Mouse (Mus musculus) testis, adult 2 months (tissue): Measurements from ENCODE around the gene Ttc19.

ENCODE experiments used
- CTCF ChIP-seq: fragments of 200-500 bp; IDR thresholded peaks from 2 replicates; pipeline ENCODE4 v1.5.1; 2012; ENCODE audit warnings: low read depth, mild to moderate bottlenecking, inconsistent platforms, low read length, moderate library complexity; ENCODE audit not compliant: control insufficient read depth, insufficient read depth, insufficient replicate concordance
- POLR2A ChIP-seq: fragments of 200-500 bp; IDR thresholded peaks from 2 replicates; pipeline ENCODE4 v1.6.1; 2012; ENCODE audit warnings: low read depth, mild to moderate bottlenecking, inconsistent platforms, low read length, moderate library complexity; ENCODE audit not compliant: control insufficient read depth

GRCm38 (mm10) chr11:62366879-62367278 lies 85.6 kb downstream of the Ttc19 start:
- TF ChIP-seq CTCF (no peak), POLR2A (no peak)
